Mouse (Mus musculus) left cerebral cortex, postnatal 4 days (tissue): ENCODE measurements at regions not wholly inside any gene's neighbourhood (a gene's known extent, or its start where the extent isn't known, plus 50 kb on each side); places are given as distances from the start of the nearest gene placed in this dataset.

Experiments used
- DNase-seq: peaks from one replicate; pipeline ENCODE4 v3.0.0-alpha.2; 2022
- intact Hi-C: fragments of 180-260 bp; cut with DNase I; formaldehyde crosslinking; loops from one replicate; pipeline ENCODE4 v1.15.1; 2025

- DNase-seq: no peak
- intact Hi-C loops: no loop called here
Observed at GRCm38 (mm10) chr15:25468478-25468877, 54.9 kb upstream of the Basp1 start.

- DNase-seq: no peak
- intact Hi-C loops: no loop called here
Observed at GRCm38 (mm10) chr15:25469185-25469845, 55.8 kb upstream of the Basp1 start.

GRCm38 (mm10) chr15:25471331-25471730, 57.8 kb upstream of the Basp1 start:
- no peak for DNase-seq
- intact Hi-C loops: no loop called here

GRCm38 (mm10) chr15:25473201-25473710, 59.7 kb upstream of the Basp1 start:
- intact Hi-C loops: no loop called here
- no peak for DNase-seq

- intact Hi-C loops: no loop called here
- DNase-seq: no peak
Observed at GRCm38 (mm10) chr15:25474096-25474495, 60.5 kb upstream of the Basp1 start.

GRCm38 (mm10) chr15:25482586-25482985, 69.0 kb upstream of the Basp1 start:
- no peak for DNase-seq
- intact Hi-C loops: loop anchor here (10.0 kb wide), 1 partner anchor 232 kb away; no protein-coding TSS in a partner anchor

- no peak for DNase-seq
- intact Hi-C loops: loop anchor here (10.0 kb wide), 1 partner anchor 229 kb away; no protein-coding TSS in a partner anchor
Observed at GRCm38 (mm10) chr15:25485372-25485771, 71.8 kb upstream of the Basp1 start.

GRCm38 (mm10) chr15:25486158-25486557, 72.6 kb upstream of the Basp1 start:
- intact Hi-C loops: loop anchor here (10.0 kb wide), 1 partner anchor 229 kb away; no protein-coding TSS in a partner anchor
- no peak for DNase-seq

GRCm38 (mm10) chr15:25489804-25490203, 76.2 kb upstream of the Basp1 start:
- DNase-seq: no peak
- intact Hi-C loops: loop anchor here (10.0 kb wide), 1 partner anchor 225 kb away; no protein-coding TSS in a partner anchor

GRCm38 (mm10) chr15:25492161-25492746, 78.7 kb upstream of the Basp1 start:
- DNase-seq: no peak
- intact Hi-C loops: no loop called here

- DNase-seq: no peak
- intact Hi-C loops: no loop called here
Observed at GRCm38 (mm10) chr15:25494687-25495299, 81.2 kb upstream of the Basp1 start.

- intact Hi-C loops: no loop called here
- no peak for DNase-seq
Observed at GRCm38 (mm10) chr15:25495926-25496644, 82.5 kb upstream of the Basp1 start.

GRCm38 (mm10) chr15:25497743-25498142, 84.2 kb upstream of the Basp1 start:
- DNase-seq: no peak
- intact Hi-C loops: no loop called here

- intact Hi-C loops: no loop called here
- DNase-seq: no peak
Observed at GRCm38 (mm10) chr15:25498422-25498821, 84.9 kb upstream of the Basp1 start.

- no peak for DNase-seq
- intact Hi-C loops: no loop called here
Observed at GRCm38 (mm10) chr15:25502513-25502912, 88.9 kb upstream of the Basp1 start.

GRCm38 (mm10) chr15:25503104-25503503, 89.5 kb upstream of the Basp1 start:
- no peak for DNase-seq
- intact Hi-C loops: no loop called here

GRCm38 (mm10) chr15:25509139-25509538, 95.6 kb upstream of the Basp1 start:
- intact Hi-C loops: no loop called here
- no peak for DNase-seq

- DNase-seq: no peak
- intact Hi-C loops: no loop called here
Observed at GRCm38 (mm10) chr15:25509584-25509983, 96.0 kb upstream of the Basp1 start.

- intact Hi-C loops: no loop called here
- no peak for DNase-seq
Observed at GRCm38 (mm10) chr15:25510060-25510492, 96.5 kb upstream of the Basp1 start.

GRCm38 (mm10) chr15:25518025-25518928, 104.0 kb upstream of the Myo10 start:
- intact Hi-C loops: no loop called here
- no peak for DNase-seq
